Mouse (Mus musculus) sigmoid colon, adult 10 weeks (tissue): ENCODE measurements around the gene Aldh2. TPM values are rescaled to one million over a fixed set of nuclear protein-coding genes. Genes with fewer than 3 reads are reported as not detected.

Source experiments
- polyA plus RNA-seq: library from polyadenylated mRNA; stranded (reverse); fragments of 350-450 nt; fragmentation: Illumina TruSeq; extraction: RNeasy Lipid Tissue Mini Kit (QIAGEN cat#74804); gene quantifications from one replicate; pipeline ENCODE4 v1.2.3, GENCODE M21; 2014; ENCODE audit warnings: low read depth, low replicate concordance

The Aldh2 gene
- polyA plus RNA-seq = 22.8 TPM

GRCm38 (mm10) chr5:121593451-121594401 lies at the start of gene Aldh2:
Aldh2 (minus strand) TSS chr5:121593824.

DNA sequence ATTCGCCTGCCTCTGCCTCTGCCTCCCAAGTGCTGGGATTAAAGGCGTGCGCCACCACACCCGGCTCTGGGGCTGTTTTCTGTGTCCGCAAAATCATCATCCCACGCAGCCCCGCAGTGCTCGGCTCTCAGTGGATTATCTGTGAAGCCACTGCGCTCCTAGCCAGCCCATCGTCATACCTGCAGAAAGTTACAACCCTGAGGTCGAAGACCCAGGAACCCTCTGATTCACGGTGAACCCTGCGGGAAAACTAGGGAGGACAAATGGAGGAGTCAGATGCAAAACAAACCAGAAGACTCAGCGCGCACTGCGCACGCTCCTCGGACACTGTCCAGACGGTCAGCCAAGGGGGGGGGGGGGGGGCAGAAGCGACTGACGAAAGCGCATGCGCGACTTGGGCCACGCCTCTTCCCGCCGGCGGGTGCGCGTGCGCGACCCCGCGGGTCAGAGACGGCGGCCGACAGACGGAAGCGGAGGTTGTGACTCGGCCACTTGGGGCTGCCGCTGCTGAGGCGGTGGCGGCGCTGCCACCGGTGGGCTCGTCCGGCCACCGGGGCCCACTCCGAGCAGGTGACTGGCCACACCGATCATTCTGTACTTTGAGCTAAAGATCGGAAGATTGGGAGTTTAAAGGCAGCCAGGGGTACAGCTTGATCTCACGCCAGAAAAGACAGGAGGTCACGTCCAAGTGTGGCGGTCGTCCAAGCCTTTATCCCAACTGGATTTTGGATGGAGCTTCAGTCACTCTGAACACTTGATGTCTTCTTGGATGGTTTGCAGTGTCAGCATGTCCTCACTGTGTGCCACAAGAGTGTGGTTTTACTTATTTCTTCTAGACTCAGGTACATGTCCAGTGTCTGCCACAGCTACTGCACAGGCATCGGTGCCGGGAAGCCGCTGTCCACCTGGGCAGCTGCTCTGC lies 25.2 kb upstream of the Aldh2 start, which contains the start of gene Acad12:
Acad12 (minus strand) TSS at position 347 of the 922 bp plus-strand sequence.

GRCm38 (mm10) chr5:121545793-121546529 lies 47.7 kb downstream of the Aldh2 start, which contains the start of gene Mapkapk5:
Mapkapk5 (minus strand) TSS chr5:121545905.

DNA sequence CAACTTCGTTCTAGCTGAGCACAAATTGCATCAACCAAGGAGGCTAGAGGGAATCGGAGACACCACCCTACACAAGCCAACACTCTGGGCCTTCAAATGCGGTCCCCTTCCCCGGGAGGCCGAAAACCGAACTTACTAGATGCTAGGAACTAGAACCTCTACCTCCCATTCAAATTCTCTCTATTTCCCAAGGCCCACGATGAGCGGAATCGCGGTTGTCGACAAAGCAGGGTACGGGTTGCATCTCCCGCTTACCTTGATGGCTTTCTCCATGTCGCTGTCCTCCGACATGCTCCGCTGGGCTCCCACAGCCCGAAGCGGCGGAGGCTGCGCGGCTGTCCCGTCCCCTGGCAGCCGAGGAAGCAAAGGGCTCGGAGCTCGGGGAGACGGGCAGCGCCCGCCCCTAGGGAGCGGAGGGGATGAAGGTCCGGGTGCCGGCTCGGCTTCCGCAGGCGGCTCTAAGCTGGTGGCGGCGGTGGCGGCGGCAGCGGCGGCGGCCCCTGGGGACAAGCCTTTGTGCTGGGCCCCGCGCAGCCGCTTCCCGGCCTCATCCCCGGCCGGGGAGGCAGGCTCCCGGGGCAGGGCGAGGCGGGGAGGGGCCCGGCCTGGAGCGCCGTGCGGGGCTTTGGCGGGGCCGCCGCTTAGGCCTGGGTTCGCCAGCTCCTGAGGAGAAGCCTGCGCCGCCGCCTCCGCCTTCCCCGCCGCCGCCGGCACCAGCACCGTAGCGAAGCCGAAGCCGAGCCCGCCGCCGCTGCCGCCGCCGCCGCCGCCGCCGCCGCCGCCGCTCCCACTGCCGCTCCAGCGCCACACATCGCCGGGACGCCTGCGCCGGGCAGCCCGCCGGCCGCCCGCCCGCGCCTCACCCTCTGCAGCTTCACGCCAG lies 48.5 kb downstream of the Aldh2 start, which contains the start of the genes Adam1a and Gm42878:
Adam1a (minus strand) TSS at position 573 of the 883 bp plus-strand sequence.
Gm42878 (minus strand) TSS at position 573 of the 883 bp plus-strand sequence.

Other genes with a start within 250 kb of the Aldh2 start
- 24.5 TPM for gene Trafd1, start 208.2 kb downstream of the Aldh2 start, polyA plus RNA-seq
- 27.3 TPM for gene Naa25, start 195.9 kb downstream of the Aldh2 start, polyA plus RNA-seq
- gene Tmem116, start 141.9 kb downstream of the Aldh2 start, polyA plus RNA-seq = not detected
- gene Erp29, start 141.3 kb downstream of the Aldh2 start, polyA plus RNA-seq = 10.6 TPM
- gene Adam1b, start 90.4 kb downstream of the Aldh2 start, polyA plus RNA-seq = not detected
- gene Adam1a, start 48.3 kb downstream of the Aldh2 start, polyA plus RNA-seq = 4.4 TPM
- 1.9 TPM for gene Gm42878, start 48.3 kb downstream of the Aldh2 start, polyA plus RNA-seq
- gene Mapkapk5, start 47.9 kb downstream of the Aldh2 start, polyA plus RNA-seq = 84.6 TPM
- gene Acad12, start 25.1 kb upstream of the Aldh2 start, polyA plus RNA-seq = 5.8 TPM
- 1.3 TPM for gene Acad10, start 66.7 kb upstream of the Aldh2 start, polyA plus RNA-seq
- 32.3 TPM for gene Brap, start 66.7 kb upstream of the Aldh2 start, polyA plus RNA-seq
- gene Atxn2, start 117.5 kb upstream of the Aldh2 start, polyA plus RNA-seq = 193 TPM
- gene Sh2b3, start 243.8 kb upstream of the Aldh2 start, polyA plus RNA-seq = 8.8 TPM